20 mouse cellular contexts compared by ENCODE assay signal in genomic region chr8:114103401-114103800, GRCm38 (mm10). TPM values are rescaled to one million over a fixed set of nuclear protein-coding genes. Genes with fewer than 3 reads are reported as not detected.
"Had no signal": no experiment of that assay in that cellular context is flagged by ENCODE, and none has a peak within 500 bp of the region (broad histone marks: within the 10 kb centered on the region; RNA-seq: fewer than 3 reads in every experiment).

No protein-coding gene starts in this region.

- H3K9me3 ChIP-seq: kidney, embryonic 15.5 days; liver, embryonic 15.5 days; lung, embryonic 15.5 days; midbrain, embryonic 10.5 days; midbrain, embryonic 13.5 days; neural tube, embryonic 13.5 days had no signal

- DNase-seq: kidney, adult 2 months; kidney, postnatal 14 days; kidney, postnatal 4 days; lung, adult 18-20 months; lung, postnatal 10 days; lung, postnatal 36 days; retina, postnatal 1 day; thymus, adult 18-20 months; thymus, postnatal 36 days had no signal

- H3K27me3 ChIP-seq: kidney, embryonic 15.5 days; liver, embryonic 15.5 days; lung, embryonic 15.5 days; megakaryocyte, embryonic 14.5 days; midbrain, embryonic 13.5 days; neural tube, embryonic 13.5 days had no signal

- ATAC-seq: intestine, postnatal 0 days; midbrain, embryonic 13.5 days; midbrain, embryonic 16.5 days had no signal

- H3K27ac ChIP-seq: kidney, embryonic 15.5 days; liver, embryonic 15.5 days; lung, embryonic 15.5 days; midbrain, embryonic 10.5 days; midbrain, embryonic 13.5 days; neural tube, embryonic 13.5 days had no signal

- H3K4me1 ChIP-seq: kidney, embryonic 15.5 days; liver, embryonic 15.5 days; lung, embryonic 15.5 days; midbrain, embryonic 10.5 days had no signal

- H3K36me3 ChIP-seq: kidney, embryonic 15.5 days; liver, embryonic 15.5 days; lung, embryonic 15.5 days; midbrain, embryonic 10.5 days; midbrain, embryonic 13.5 days; neural tube, embryonic 13.5 days had no signal

- H3K9ac ChIP-seq: kidney, embryonic 15.5 days; liver, embryonic 15.5 days; lung, embryonic 15.5 days; midbrain, embryonic 13.5 days; neural tube, embryonic 13.5 days had no signal

- H3K4me3 ChIP-seq: kidney, embryonic 15.5 days; liver, embryonic 15.5 days; lung, embryonic 15.5 days; megakaryocyte, embryonic 14.5 days; midbrain, embryonic 10.5 days; midbrain, embryonic 13.5 days; myocyte; neural tube, embryonic 13.5 days had no signal

- H3K4me2 ChIP-seq: kidney, embryonic 15.5 days; liver, embryonic 11.5 days; liver, embryonic 15.5 days; lung, embryonic 15.5 days; midbrain, embryonic 13.5 days; neural tube, embryonic 13.5 days had no signal

RNA-seq across cellular contexts. Expression of gene Nudt7, which starts 30.0 kb away (rescaled TPM):
- polyA plus RNA-seq: myocyte had no signal
